Comparison of ENCODE assay signal across 7 mouse cellular contexts in the genomic region with DNA sequence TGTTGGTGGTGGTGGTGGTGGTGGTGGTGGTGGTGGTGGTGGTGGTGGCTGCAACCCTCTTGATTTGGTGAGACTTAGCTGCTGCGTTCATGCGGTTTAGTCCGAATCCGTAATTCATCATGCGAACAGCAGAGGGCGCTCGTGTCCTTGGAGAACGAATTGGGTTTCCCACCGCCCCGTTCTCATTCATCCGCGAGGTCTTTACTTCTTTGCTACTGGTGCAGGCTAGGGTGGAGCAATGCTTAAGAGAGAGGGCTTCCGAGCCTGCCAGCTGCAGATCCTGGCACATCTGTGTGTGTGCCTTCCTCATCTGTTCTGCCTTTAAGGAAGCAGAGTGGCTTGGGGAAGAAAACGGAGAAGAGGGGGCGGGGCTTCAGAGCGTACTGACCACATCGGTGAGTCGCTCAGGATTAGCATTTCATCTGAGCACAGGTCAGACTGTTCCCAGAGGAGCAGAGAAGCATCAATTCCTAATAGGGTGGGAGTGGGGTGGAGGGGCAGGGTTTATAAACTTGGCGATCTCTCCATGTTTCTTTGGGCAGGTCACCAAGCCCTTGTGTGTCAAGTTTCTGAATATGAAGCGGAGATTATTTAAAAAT.
A peak's percentile ranks its signal among the peaks of the same experiment; 100 is the strongest.
DNase-seq lines count a peak whose midpoint lies in the region; ATAC-seq lines count a peak whose summit lies in the region.

No protein-coding gene starts in this region.

- 5% methylated on average over 20 of the region's 20 CpGs for WGBS in limb, embryonic 13.5 days
- WGBS in midbrain, embryonic 16.5 days: 5% methylated on average over 20 of the region's 20 CpGs

- ATAC-seq in limb, embryonic 13.5 days (ENCODE audit: low FRiP score, low read depth): peak; percentile 74
- peak; percentile 87 for ATAC-seq in midbrain, embryonic 16.5 days

- no peak overlapping the region for H3K27ac ChIP-seq in limb, embryonic 13.5 days
- H3K27ac ChIP-seq in midbrain, embryonic 16.5 days (ENCODE audit: low read length): peak overlapping the region; percentile 45; the same call in 1 of the 2 replicates

- peaks cover 34% of the 10 kb centered on the region for H3K27me3 ChIP-seq in limb, embryonic 13.5 days
- H3K27me3 ChIP-seq in midbrain, embryonic 16.5 days (ENCODE audit: control insufficient read depth, insufficient read depth, low read depth, low read length): peaks cover 2% of the 10 kb centered on the region; the same call in 1 of the 2 replicates

- no peaks in the 10 kb centered on the region for H3K36me3 ChIP-seq in limb, embryonic 13.5 days
- H3K36me3 ChIP-seq in midbrain, embryonic 16.5 days (ENCODE audit: control insufficient read depth, insufficient read depth, low read length): no peaks in the 10 kb centered on the region

- H3K4me2 ChIP-seq in limb, embryonic 13.5 days (replicated peaks): peak overlapping the region; percentile 79
- H3K4me2 ChIP-seq in midbrain, embryonic 16.5 days (ENCODE audit: low read length): peak overlapping the region; percentile 81

- peaks cover 10% of the 10 kb centered on the region for H3K4me1 ChIP-seq in limb, embryonic 13.5 days
- peaks cover 10% of the 10 kb centered on the region; the same call in 1 of the 2 replicates for H3K4me1 ChIP-seq in midbrain, embryonic 16.5 days (ENCODE audit: control insufficient read depth, insufficient read depth, low read length)

- peak overlapping the region; percentile 40 for H3K4me3 ChIP-seq in limb, embryonic 13.5 days
- H3K4me3 ChIP-seq in midbrain, embryonic 16.5 days (ENCODE audit: low read depth, low read length): peak overlapping the region; percentile 48

- no peak overlapping the region for H3K9ac ChIP-seq in limb, embryonic 13.5 days
- H3K9ac ChIP-seq in midbrain, embryonic 16.5 days (ENCODE audit: low read depth, low read length): peak overlapping the region; percentile 63

- peak; percentile 88 for DNase-seq in adrenal gland, postnatal 14 days
- DNase-seq in embryo, embryonic 11.5 days (ENCODE audit: low read depth, low spot score): peak; percentile 76
- DNase-seq in heart, adult 18-20 months: peak; percentile 52 to 91
- peak; percentile 45 to 79 for DNase-seq in kidney, adult 8-10 months
- DNase-seq in spleen, postnatal 14 days (ENCODE audit: low spot score in 2 of 2): peak; percentile 17 to 46

- no peaks in the 10 kb centered on the region for H3K9me3 ChIP-seq in limb, embryonic 13.5 days
- H3K9me3 ChIP-seq in midbrain, embryonic 16.5 days (replicated peaks; ENCODE audit: control insufficient read depth, low read length, poor library complexity, severe bottlenecking): no peaks in the 10 kb centered on the region

Comparison
In these comparisons a context has a peak if more than half of its experiments do, and no peak if none do; other contexts are left out.
1. DNase-seq: peak in every context shown above with its lines; median percentile 88 in adrenal gland, postnatal 14 days; 76 in embryo, embryonic 11.5 days; 72 in heart, adult 18-20 months; 62 in kidney, adult 8-10 months; 32 in spleen, postnatal 14 days.